Mouse (Mus musculus): ENCODE measurements around the gene Lrp6.

Gene Lrp6

DNA sequence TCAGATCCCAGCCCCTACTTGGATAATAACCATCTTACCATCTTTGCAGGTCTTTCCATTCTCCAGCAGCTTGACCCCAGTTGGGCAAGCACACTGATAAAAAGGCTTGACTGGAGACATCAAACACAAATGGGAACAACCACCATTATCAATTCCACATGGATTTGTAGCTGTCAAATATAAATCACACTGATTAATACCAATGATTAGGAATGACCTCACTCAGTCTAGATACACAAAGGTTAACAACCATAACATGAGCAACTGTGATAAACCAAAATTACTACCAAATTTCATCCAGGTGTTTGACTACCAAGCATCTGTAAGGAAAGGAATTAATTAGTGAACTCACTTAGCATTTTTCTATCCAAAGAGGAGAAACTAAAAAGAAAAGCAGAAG is 55.6 kb downstream of the Lrp6 start:
- Histone ChIP-seq H3K36me3 (ENCODE audit: insufficient read depth, low read length) (peaks cover 27% of the 10 kb centered on the region), H3K9me3 (ENCODE audit: low read length) (no peaks in the 10 kb centered on the region), H3K4me3 (replicated peaks; ENCODE audit: low read length) (no peak overlapping the region), H3K27me3 (ENCODE audit: insufficient read depth, low read length) (no peaks in the 10 kb centered on the region), H3K4me1 (replicated peaks; ENCODE audit: low read depth, low read length) (peaks cover 16% of the 10 kb centered on the region)
- no peak for TF ChIP-seq CTCF (conservative IDR thresholded peaks at IDR 0.05; ENCODE audit: low read length)
- TF ChIP-seq POU5F1 (IDR thresholded peaks at IDR 0.05; ENCODE audit: borderline replicate concordance, low read length) = no peak
- TF ChIP-seq NANOG (IDR thresholded peaks at IDR 0.05; ENCODE audit: borderline replicate concordance, low read length) = no peak

DNA sequence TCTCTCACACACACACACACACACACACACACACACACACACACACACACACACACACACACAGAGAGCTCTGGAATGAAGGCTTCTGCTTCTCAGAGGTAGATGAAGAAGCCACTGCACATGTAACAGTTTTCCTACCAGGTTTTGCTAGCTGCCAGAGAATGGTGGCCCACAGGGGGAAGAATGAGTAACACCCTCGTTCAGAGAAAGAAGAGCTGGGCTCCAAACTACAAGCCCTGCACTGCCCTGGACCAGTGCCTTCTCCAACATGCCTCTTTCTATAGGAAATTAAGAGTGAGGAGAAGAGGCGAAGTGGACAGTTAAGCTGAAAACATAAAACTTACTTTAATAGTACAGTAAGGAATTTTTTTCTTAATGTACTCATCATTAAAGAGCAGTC is 56.5 kb downstream of the Lrp6 start:
- H3K27me3 ChIP-seq (ENCODE audit: insufficient read depth, low read length) = no peaks in the 10 kb centered on the region
- no peak overlapping the region for H3K4me3 ChIP-seq (replicated peaks; ENCODE audit: low read length)
- peaks cover 9% of the 10 kb centered on the region for H3K4me1 ChIP-seq (replicated peaks; ENCODE audit: low read depth, low read length)
- H3K36me3 ChIP-seq (ENCODE audit: insufficient read depth, low read length) = peaks cover 35% of the 10 kb centered on the region
- no peaks in the 10 kb centered on the region for H3K9me3 ChIP-seq (ENCODE audit: low read length)
- TF ChIP-seq POU5F1 (IDR thresholded peaks at IDR 0.05; ENCODE audit: borderline replicate concordance, low read length) (no peak), CTCF (conservative IDR thresholded peaks at IDR 0.05; ENCODE audit: low read length) (no peak), NANOG (IDR thresholded peaks at IDR 0.05; ENCODE audit: borderline replicate concordance, low read length) (no peak)

DNA sequence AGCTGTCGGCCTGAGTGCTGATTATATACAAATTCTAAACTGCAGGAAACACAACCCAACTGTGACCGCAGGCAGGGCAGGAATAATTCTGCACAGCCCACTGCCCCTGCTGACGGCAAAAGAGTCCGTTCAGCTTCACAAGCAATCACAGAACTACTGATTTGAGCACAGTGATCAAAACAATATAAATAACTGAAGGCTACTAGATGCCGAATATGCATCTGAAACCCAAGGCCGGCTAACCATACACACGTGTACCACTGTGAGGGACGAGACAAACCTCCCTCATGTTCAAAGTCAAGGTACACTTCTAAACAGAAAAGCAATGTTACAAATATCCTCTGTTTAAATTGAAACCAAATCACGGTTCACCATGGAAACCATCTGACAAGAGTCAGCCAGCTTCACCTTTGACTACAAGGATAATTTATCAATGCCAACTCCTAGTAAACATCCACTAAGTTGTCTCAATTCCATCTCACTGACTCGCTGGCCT is 57.0 kb downstream of the Lrp6 start:
- H3K27me3 ChIP-seq (ENCODE audit: insufficient read depth, low read length) = no peaks in the 10 kb centered on the region
- no peak overlapping the region for H3K4me3 ChIP-seq (replicated peaks; ENCODE audit: low read length)
- H3K36me3 ChIP-seq (ENCODE audit: insufficient read depth, low read length) = peaks cover 39% of the 10 kb centered on the region
- TF ChIP-seq POU5F1 (IDR thresholded peaks at IDR 0.05; ENCODE audit: borderline replicate concordance, low read length) (no peak), CTCF (conservative IDR thresholded peaks at IDR 0.05; ENCODE audit: low read length) (no peak), NANOG (IDR thresholded peaks at IDR 0.05; ENCODE audit: borderline replicate concordance, low read length) (no peak)
- peaks cover 5% of the 10 kb centered on the region; the same call in 1 of the 2 replicates for H3K4me1 ChIP-seq (replicated peaks; ENCODE audit: low read depth, low read length)
- no peaks in the 10 kb centered on the region for H3K9me3 ChIP-seq (ENCODE audit: low read length)

DNA sequence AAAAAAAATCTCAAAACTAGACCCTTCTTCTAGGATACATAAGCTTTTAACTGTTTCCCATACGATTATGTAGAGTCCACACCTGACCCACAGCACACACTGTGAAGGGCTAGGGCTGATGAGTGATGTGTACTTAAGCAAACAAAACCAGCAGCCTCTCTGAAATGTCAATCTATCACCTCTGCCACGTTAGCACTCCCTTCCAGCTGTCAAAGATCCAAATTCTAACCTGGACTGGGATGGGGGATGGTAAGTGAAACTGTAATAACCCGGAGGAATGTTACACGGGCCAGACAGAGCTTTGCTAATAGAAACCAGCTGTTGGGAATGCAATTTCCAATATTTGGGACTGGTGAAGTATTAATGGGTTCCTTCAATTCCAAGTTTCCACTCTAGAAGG is 61.9 kb downstream of the Lrp6 start:
- Histone ChIP-seq H3K4me3 (replicated peaks; ENCODE audit: low read length) (no peak overlapping the region), H3K4me1 (replicated peaks; ENCODE audit: low read depth, low read length) (peaks cover 3% of the 10 kb centered on the region; the same call in 1 of the 2 replicates), H3K36me3 (ENCODE audit: insufficient read depth, low read length) (peaks cover 33% of the 10 kb centered on the region), H3K27me3 (ENCODE audit: insufficient read depth, low read length) (no peaks in the 10 kb centered on the region), H3K9me3 (ENCODE audit: low read length) (no peaks in the 10 kb centered on the region)
- no peak for TF ChIP-seq NANOG (IDR thresholded peaks at IDR 0.05; ENCODE audit: borderline replicate concordance, low read length)
- TF ChIP-seq CTCF (conservative IDR thresholded peaks at IDR 0.05; ENCODE audit: low read length) = no peak
- no peak for TF ChIP-seq POU5F1 (IDR thresholded peaks at IDR 0.05; ENCODE audit: borderline replicate concordance, low read length)

DNA sequence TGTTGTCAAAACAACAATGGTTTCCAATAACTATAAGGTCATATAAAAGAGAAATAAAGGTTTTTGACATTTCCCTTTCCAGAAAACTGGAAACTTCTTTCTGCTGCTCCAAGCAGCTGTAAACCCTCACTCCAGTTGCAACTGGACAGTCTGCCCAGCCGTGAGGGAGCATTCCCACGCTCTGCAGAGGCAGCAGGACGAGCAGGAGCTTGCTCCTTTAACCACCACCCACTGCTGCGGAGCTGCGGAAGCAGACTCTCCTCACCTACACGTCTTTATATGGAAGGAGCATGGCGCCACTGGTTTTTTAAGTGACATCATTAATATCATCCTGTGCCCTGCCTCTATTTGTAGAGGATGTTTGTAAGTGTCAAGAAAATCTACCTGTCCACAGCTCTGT is 64.4 kb downstream of the Lrp6 start:
- Histone ChIP-seq H3K4me3 (replicated peaks; ENCODE audit: low read length) (no peak overlapping the region), H3K9me3 (ENCODE audit: low read length) (no peaks in the 10 kb centered on the region), H3K27me3 (ENCODE audit: insufficient read depth, low read length) (no peaks in the 10 kb centered on the region), H3K4me1 (replicated peaks; ENCODE audit: low read depth, low read length) (peaks cover 7% of the 10 kb centered on the region; the same call in 1 of the 2 replicates), H3K36me3 (ENCODE audit: insufficient read depth, low read length) (peaks cover 45% of the 10 kb centered on the region)
- TF ChIP-seq NANOG (IDR thresholded peaks at IDR 0.05; ENCODE audit: borderline replicate concordance, low read length) (no peak), POU5F1 (IDR thresholded peaks at IDR 0.05; ENCODE audit: borderline replicate concordance, low read length) (no peak), CTCF (conservative IDR thresholded peaks at IDR 0.05; ENCODE audit: low read length) (no peak)

DNA sequence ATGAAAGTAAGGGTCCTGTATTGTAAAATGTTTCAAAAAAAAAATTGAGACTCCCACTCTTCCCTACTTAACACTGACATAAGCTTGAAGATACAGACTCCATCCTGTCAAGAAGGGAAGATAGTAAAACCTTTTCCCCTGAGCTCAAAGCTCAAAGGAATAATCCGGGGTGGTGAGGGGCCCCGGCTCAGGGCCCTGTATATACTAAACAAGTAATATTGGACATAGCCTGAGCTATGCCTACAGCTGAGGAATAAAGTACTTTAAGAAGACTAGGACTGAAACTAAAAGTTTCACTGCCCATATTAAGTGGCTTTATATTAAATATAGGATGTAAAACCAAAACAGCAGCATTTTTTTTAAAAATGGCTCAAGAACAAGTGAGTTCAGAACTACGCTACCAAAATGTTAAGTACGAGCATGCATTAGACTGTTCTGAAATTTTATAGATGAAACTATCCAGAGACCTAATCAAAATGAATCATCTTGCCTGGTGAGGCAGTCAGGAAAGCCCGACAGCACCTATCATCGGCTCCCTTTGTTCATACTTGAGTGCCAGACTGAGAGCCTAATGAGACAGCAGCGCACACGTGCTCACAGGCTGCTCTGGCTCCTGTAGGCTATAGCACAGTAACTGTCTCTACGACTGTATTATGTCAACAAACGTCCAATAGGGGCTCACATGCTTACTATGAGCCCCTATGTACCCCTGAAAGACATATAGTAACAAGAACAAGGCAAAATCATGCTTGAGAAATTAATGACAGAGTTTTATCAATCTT is 66.2 kb downstream of the Lrp6 start:
- H3K27me3 ChIP-seq (ENCODE audit: insufficient read depth, low read length) = no peaks in the 10 kb centered on the region
- peaks cover 7% of the 10 kb centered on the region; the same call in 1 of the 2 replicates for H3K4me1 ChIP-seq (replicated peaks; ENCODE audit: low read depth, low read length)
- no peak overlapping the region for H3K4me3 ChIP-seq (replicated peaks; ENCODE audit: low read length)
- no peaks in the 10 kb centered on the region for H3K9me3 ChIP-seq (ENCODE audit: low read length)
- peaks cover 27% of the 10 kb centered on the region for H3K36me3 ChIP-seq (ENCODE audit: insufficient read depth, low read length)
- TF ChIP-seq POU5F1 (IDR thresholded peaks at IDR 0.05; ENCODE audit: borderline replicate concordance, low read length) (no peak), NANOG (IDR thresholded peaks at IDR 0.05; ENCODE audit: borderline replicate concordance, low read length) (no peak), CTCF (conservative IDR thresholded peaks at IDR 0.05; ENCODE audit: low read length) (no peak)

GRCm38 (mm10) chr6:134499089-134499488 is 67.7 kb downstream of the Lrp6 start:
- no peak overlapping the region for H3K4me3 ChIP-seq (replicated peaks; ENCODE audit: low read length)
- H3K9me3 ChIP-seq (ENCODE audit: low read length) = no peaks in the 10 kb centered on the region
- no peaks in the 10 kb centered on the region for H3K27me3 ChIP-seq (ENCODE audit: insufficient read depth, low read length)
- H3K36me3 ChIP-seq (ENCODE audit: insufficient read depth, low read length) = peaks cover 20% of the 10 kb centered on the region
- TF ChIP-seq CTCF (conservative IDR thresholded peaks at IDR 0.05; ENCODE audit: low read length) = no peak
- no peak for TF ChIP-seq NANOG (IDR thresholded peaks at IDR 0.05; ENCODE audit: borderline replicate concordance, low read length)
- no peak for TF ChIP-seq POU5F1 (IDR thresholded peaks at IDR 0.05; ENCODE audit: borderline replicate concordance, low read length)
- H3K4me1 ChIP-seq (replicated peaks; ENCODE audit: low read depth, low read length) = peaks cover 7% of the 10 kb centered on the region; the same call in 1 of the 2 replicates

DNA sequence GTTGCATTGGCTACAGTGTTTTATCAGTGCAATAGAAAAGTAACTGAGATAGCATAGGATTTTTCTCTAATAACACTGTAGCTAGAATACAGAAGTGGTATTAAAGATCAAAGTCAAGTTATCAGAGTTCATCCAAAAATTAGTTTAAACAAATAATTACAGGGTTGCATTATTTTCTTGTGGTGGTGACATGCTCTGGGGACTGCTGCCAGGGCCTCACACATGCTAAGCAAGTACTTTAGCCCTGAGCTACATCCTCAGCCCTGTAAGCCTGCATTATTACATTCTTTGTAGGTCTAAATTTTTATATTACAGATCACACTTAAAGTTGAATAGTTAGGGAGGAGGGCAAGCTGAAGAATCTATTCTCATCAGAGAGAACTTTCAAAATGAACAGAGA is 68.2 kb downstream of the Lrp6 start:
- H3K36me3 ChIP-seq (ENCODE audit: insufficient read depth, low read length) = peaks cover 17% of the 10 kb centered on the region
- no peaks in the 10 kb centered on the region for H3K9me3 ChIP-seq (ENCODE audit: low read length)
- TF ChIP-seq CTCF (conservative IDR thresholded peaks at IDR 0.05; ENCODE audit: low read length) (no peak), POU5F1 (IDR thresholded peaks at IDR 0.05; ENCODE audit: borderline replicate concordance, low read length) (no peak), NANOG (IDR thresholded peaks at IDR 0.05; ENCODE audit: borderline replicate concordance, low read length) (no peak)
- H3K27me3 ChIP-seq (ENCODE audit: insufficient read depth, low read length) = no peaks in the 10 kb centered on the region
- no peak overlapping the region for H3K4me3 ChIP-seq (replicated peaks; ENCODE audit: low read length)
- peaks cover 4% of the 10 kb centered on the region; the same call in 1 of the 2 replicates for H3K4me1 ChIP-seq (replicated peaks; ENCODE audit: low read depth, low read length)
